Mouse (Mus musculus) stomach, embryonic 15.5 days (tissue): ENCODE data around the gene Pde4d. TPM values are rescaled to one million over a fixed set of nuclear protein-coding genes. Genes with fewer than 3 reads are reported as not detected.

Experiments
- ATAC-seq: fragments of 200-750 bp; cut with Nextera tagmentation; 2 replicates; pipeline ENCODE4 v1.8.0; 2017; ENCODE audit warnings: low read depth, moderate number of reproducible peaks, moderate TSS enrichment; ENCODE audit not compliant: insufficient read depth, low FRiP score
- H3K27ac ChIP-seq: fragments of 300-500 bp; sonication (generic); 2 replicates; pipeline ENCODE4 v1.5.1; 2015; ENCODE audit warnings: mild to moderate bottlenecking, inconsistent platforms
- H3K27me3 ChIP-seq: fragments of 300-500 bp; sonication (generic); replicated peaks from 2 replicates; pipeline ENCODE4 v1.6.1; 2015; ENCODE audit warnings: inconsistent platforms
- H3K36me3 ChIP-seq: fragments of 300-500 bp; sonication (generic); 2 replicates; pipeline ENCODE4 v1.6.1; 2015; ENCODE audit warnings: inconsistent platforms
- H3K4me1 ChIP-seq: fragments of 300-500 bp; sonication (generic); 2 replicates; pipeline ENCODE4 v1.6.1; 2015; ENCODE audit warnings: inconsistent platforms
- H3K4me2 ChIP-seq: fragments of 300-500 bp; sonication (generic); 2 replicates; pipeline ENCODE4 v1.6.1; 2015; ENCODE audit warnings: mild to moderate bottlenecking, inconsistent platforms
- H3K4me3 ChIP-seq: fragments of 300-500 bp; sonication (generic); replicated peaks from 2 replicates; pipeline ENCODE4 v1.5.1; 2015; ENCODE audit warnings: inconsistent platforms
- H3K9ac ChIP-seq: fragments of 300-500 bp; sonication (generic); 2 replicates; pipeline ENCODE4 v1.6.1; 2015; ENCODE audit warnings: inconsistent platforms
- H3K9me3 ChIP-seq: fragments of 300-500 bp; sonication (generic); 2 replicates; pipeline ENCODE4 v1.6.1; 2016; ENCODE audit warnings: inconsistent platforms
- WGBS: fragments of 180-500 bp; shearing (Covaris S2); methylation state at CpG from one replicate; pipeline ENCODE4 v1.1.7; 2015; 5-methylcytosine and 5-hydroxymethylcytosine counted together
- polyA plus RNA-seq: library from polyadenylated mRNA; unstranded; fragments of >200 nt; fragmentation: Nextera tagmentation; extraction: Ambion mirVana; gene quantifications from 2 replicates; pipeline ENCODE4 v1.2.1, GENCODE M21; 2015

Pde4d gene
- polyA plus RNA-seq, 1 experiment from 2014 or later: 22.8 TPM

DNA sequence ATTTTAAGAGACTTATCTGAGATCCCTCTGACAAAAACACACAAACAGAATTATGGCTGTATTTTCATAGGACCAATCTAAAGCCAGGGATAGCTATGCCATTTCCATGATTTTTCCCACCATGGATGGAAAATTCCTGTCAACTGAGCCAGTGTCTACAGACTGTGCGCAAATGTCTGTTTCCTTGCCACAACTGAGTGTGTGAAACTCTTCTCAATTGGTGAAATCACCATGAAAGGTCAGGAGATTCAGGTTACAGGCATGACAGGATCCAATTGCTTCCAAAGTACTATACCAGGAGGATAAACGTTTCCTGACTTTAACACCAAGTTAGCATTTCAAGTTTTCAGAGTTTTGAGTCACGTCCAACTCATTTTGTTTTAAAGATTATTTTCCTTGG lies 1213.0 kb downstream of the Pde4d start:
- Histone ChIP-seq H3K4me2 (no peak overlapping the region), H3K4me1 (no peaks in the 10 kb centered on the region), H3K4me3 (no peak overlapping the region), H3K27me3 (no peaks in the 10 kb centered on the region), H3K9ac (no peak overlapping the region), H3K36me3 (no peaks in the 10 kb centered on the region), H3K27ac (no peak overlapping the region), H3K9me3 (no peaks in the 10 kb centered on the region)
- 53% methylated on average over 3 of the region's 3 CpGs for WGBS
- no peak for ATAC-seq

DNA sequence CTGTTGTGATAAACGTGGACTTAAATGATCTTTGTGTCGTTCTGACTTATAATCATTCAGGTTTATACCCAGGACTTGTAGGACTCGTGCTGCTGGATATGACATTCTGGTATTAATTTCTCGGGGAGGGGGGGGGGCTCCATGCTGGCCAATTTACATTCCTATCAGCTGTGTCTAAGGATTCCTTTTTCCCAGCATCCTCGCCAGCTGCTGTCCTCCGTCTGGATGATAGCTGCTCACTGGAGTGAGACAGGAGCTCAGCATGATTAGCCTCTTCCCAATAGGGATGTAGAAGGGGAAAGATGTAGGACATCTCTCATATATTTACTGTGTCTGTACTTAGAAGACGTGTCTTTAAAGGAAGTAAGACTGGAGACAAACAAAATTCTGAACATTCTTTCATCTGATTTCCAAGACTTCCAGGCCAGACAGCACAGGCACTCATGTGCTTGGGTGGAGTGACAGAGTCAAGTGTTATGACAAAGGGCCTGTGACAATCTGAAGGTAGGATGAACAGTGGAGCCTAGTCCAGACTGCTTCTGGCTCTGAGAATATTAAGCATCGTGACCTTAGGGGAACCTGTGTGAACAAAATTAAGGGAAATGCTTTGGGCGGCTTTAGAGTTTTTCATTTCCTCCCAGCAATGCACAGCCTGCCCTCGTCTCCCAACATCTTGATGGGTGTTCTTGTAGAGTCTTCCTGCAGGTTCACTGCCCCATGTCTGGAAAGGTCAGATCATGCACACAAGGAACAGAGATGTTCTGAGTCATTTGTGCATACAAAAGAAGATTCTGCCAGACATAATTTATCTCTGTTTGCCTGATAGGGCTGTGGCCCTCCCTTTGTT lies 1215.4 kb downstream of the Pde4d start:
- H3K4me1 ChIP-seq: no peaks in the 10 kb centered on the region
- H3K4me2 ChIP-seq: no peak overlapping the region
- no peak for ATAC-seq
- H3K27me3 ChIP-seq: no peaks in the 10 kb centered on the region
- no peaks in the 10 kb centered on the region for H3K36me3 ChIP-seq
- no peak overlapping the region for H3K4me3 ChIP-seq
- WGBS: 53% methylated on average over 10 of the region's 10 CpGs
- H3K9ac ChIP-seq: no peak overlapping the region
- no peaks in the 10 kb centered on the region for H3K9me3 ChIP-seq
- 0 out of 2 replicates have a peak overlapping the region, but pooled peaks have one; percentile 19 for H3K27ac ChIP-seq

DNA sequence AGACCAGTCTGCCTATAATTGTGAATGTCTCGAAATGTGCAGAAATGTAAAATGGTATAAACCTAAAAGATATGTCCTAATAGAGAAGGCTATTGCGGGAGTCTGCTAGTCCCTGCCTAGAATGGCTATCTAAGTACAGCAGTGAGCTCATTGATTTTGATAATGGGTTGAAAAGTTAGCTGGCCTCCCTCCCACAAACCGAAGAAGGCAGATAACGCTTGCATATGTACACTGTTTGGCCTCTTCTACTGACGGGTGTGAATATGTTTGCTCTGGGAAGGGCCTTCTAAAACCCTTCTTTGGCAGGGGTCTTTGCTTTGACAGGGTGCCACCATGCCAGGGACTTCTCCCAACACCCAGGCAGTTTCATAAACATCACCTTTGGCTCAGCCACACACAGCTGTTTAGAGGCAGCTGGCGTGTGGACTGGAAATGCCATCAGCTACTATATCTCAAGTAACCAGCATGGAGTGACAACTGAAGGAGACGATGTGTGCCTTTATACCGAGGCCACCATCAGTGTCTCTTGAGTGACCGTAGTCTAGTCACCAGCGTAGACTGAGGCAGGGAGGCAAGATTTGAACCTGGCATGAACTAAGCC lies 1216.2 kb downstream of the Pde4d start:
- H3K4me1 ChIP-seq: no peaks in the 10 kb centered on the region
- H3K9me3 ChIP-seq: no peaks in the 10 kb centered on the region
- ATAC-seq: peak; percentile 86; the same call in 1 of the 2 replicates
- no peak overlapping the region for H3K4me2 ChIP-seq
- no peaks in the 10 kb centered on the region for H3K36me3 ChIP-seq
- H3K4me3 ChIP-seq: no peak overlapping the region
- 58% methylated on average over 10 of the region's 10 CpGs for WGBS
- H3K27ac ChIP-seq: no peak overlapping the region; the same call in 1 of the 2 replicates
- H3K9ac ChIP-seq: no peak overlapping the region
- no peaks in the 10 kb centered on the region for H3K27me3 ChIP-seq

DNA sequence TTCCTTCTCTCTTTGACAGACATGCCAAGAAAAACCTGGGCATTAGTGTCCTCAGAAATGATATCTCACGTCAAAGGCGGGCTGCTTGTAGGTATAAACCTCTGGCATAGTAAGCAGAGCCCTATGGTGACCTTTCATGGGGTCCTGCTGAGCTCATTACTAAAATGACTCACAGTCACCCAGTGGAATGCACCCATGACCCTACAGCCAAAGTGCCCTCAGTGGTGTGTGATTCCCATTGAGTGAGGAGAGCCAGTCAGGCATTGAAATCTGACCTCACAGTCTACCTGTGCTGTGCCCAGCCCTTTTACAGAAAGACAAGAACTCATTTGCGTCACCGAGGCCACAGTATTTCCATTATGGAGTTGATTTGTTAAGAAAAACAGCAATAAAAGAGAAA lies 1220.2 kb downstream of the Pde4d start:
- Histone ChIP-seq H3K4me3 (no peak overlapping the region), H3K4me2 (no peak overlapping the region), H3K9me3 (no peaks in the 10 kb centered on the region), H3K27me3 (no peaks in the 10 kb centered on the region), H3K4me1 (no peaks in the 10 kb centered on the region), H3K9ac (no peak overlapping the region), H3K36me3 (no peaks in the 10 kb centered on the region), H3K27ac (no peak overlapping the region)
- WGBS: 78% methylated on average over 4 of the region's 4 CpGs
- ATAC-seq: no peak

DNA sequence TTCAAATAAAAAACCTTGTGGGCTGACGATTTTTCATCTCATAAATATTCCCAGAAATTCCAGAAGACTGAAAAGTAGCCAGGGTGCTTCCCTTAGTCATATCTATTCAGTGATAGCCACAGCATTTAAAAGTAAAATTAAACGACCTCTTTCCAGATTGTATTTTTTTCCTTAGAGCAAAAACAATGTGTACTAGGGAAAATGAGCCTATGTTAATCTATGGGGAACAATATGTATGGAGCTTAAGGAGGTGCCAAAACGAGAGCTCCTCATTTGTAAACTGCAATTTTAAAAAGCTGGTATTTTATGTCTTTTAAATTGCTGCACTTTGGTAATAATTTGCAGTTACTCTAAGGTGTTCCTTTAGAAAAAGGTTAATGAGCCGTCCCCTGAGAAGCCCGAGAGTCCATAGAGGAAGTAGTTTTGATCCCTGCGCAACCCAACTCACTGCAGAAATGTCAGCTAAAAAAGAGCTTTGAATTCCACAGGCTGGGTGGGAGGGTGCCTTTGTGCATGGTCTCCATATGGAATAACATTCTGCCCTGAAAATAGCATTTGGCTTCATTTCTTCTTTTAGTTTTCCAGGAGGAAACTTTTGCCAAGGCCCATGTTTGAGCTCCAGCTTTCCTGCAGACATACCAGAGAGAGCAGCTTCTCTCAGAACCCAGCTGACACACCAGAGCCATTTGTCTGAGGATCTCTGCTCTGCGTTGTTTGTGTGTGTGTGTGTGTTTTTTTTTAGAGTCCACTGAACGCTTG lies 1222.0 kb downstream of the Pde4d start:
- no peak for ATAC-seq
- H3K4me2 ChIP-seq: no peak overlapping the region
- no peaks in the 10 kb centered on the region for H3K36me3 ChIP-seq
- no peak overlapping the region for H3K9ac ChIP-seq
- no peaks in the 10 kb centered on the region for H3K27me3 ChIP-seq
- no peaks in the 10 kb centered on the region for H3K4me1 ChIP-seq
- H3K4me3 ChIP-seq: no peak overlapping the region
- no peak overlapping the region for H3K27ac ChIP-seq
- H3K9me3 ChIP-seq: no peaks in the 10 kb centered on the region
- 60% methylated on average over 8 of the region's 8 CpGs for WGBS

DNA sequence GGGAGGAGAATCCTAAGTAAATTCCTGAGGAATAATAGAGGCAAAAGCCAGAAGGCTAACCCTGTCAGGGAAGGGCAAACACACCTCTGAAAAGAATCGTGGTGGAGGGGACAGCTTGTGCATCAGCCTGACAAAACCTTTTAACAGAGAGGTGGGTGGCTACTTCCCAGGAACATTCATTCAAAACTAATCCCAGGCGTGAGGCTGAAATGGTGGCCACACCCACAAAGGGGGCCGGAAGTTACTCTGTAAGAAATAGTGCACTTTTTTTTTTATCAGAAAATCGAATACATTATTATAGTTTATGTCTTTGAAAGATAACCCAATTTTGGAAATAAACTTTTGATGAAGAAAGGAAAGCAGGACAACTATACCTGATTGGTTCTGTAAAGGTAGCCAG lies 1227.3 kb downstream of the Pde4d start:
- ATAC-seq: no peak
- 26% methylated on average over 4 of the region's 4 CpGs for WGBS
- Histone ChIP-seq H3K36me3 (no peaks in the 10 kb centered on the region), H3K27me3 (no peaks in the 10 kb centered on the region), H3K27ac (no peak overlapping the region), H3K9ac (no peak overlapping the region), H3K9me3 (no peaks in the 10 kb centered on the region), H3K4me1 (no peaks in the 10 kb centered on the region), H3K4me3 (no peak overlapping the region), H3K4me2 (no peak overlapping the region)

DNA sequence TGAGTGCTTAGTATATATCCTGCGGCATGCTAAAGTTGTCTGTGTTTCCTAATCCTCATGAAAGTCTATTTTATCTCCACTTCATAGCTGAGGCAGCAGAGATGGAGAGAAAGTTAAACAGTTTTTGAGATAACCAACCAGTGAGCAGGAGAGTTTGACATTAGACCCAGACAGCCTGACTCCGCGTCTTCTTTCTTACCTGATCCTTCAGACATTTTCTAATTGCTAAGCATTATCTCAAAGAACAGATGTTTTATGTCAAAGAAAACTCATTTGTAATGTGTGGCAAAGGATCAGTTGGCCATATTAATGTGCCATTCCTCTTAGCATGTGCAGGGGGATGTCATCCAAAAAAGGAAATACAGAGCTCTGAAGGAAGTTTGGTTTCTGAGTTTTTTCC lies 1227.9 kb downstream of the Pde4d start:
- Histone ChIP-seq H3K4me3 (no peak overlapping the region), H3K9me3 (no peaks in the 10 kb centered on the region), H3K27ac (no peak overlapping the region), H3K27me3 (no peaks in the 10 kb centered on the region), H3K4me1 (no peaks in the 10 kb centered on the region), H3K4me2 (no peak overlapping the region), H3K36me3 (no peaks in the 10 kb centered on the region), H3K9ac (no peak overlapping the region)
- ATAC-seq: no peak
- 35% methylated on average over 3 of the region's 3 CpGs for WGBS

DNA sequence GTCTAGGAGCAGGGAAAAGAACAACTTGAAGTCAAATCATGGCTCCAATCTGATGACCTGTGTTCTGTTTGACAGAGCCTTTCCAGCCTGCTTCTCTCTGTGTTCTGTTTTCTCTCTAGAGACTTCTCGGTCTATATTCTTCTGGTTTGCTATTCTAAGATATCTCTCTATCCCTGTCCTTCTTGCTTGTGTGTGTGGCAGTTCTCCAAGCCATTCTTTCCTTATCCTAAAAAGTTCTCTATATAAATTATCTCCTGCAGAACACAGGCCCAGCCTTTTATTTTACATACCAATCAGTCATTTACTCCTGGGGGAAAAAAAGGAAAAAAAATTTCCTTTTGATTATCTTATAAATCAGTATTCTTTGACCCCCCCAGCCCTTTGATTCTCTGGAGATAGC lies 1229.2 kb downstream of the Pde4d start:
- Histone ChIP-seq H3K9me3 (no peaks in the 10 kb centered on the region), H3K4me2 (no peak overlapping the region), H3K27me3 (no peaks in the 10 kb centered on the region), H3K4me3 (no peak overlapping the region), H3K36me3 (no peaks in the 10 kb centered on the region), H3K4me1 (no peaks in the 10 kb centered on the region), H3K27ac (no peak overlapping the region), H3K9ac (no peak overlapping the region)
- 85% methylated on average over 1 of the region's 1 CpGs for WGBS
- no peak for ATAC-seq

DNA sequence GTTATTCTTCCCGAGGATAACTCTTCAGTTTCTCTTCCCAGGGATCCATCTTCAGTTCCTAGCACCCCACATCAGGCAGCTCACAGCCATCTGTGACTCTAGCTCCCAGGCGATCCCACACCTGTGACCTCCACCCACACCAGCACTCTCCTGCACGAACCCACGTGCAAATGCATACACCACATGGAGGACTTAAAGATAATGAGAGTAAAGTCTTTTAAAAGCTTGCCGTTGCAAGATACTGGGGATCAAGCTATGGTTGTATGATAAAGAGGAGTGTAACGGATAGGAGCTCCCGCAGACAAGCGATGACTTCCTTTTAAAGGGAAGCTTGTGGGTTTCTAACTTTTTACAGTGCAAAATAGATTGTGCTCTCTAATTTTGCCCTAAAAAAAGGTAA lies 1230.5 kb downstream of the Pde4d start:
- H3K4me2 ChIP-seq: no peak overlapping the region
- H3K9me3 ChIP-seq: no peaks in the 10 kb centered on the region
- H3K4me3 ChIP-seq: no peak overlapping the region
- H3K27me3 ChIP-seq: no peaks in the 10 kb centered on the region
- peak; percentile 28; the same call in 1 of the 2 replicates for ATAC-seq
- no peaks in the 10 kb centered on the region for H3K4me1 ChIP-seq
- H3K9ac ChIP-seq: no peak overlapping the region
- no peak overlapping the region for H3K27ac ChIP-seq
- H3K36me3 ChIP-seq: no peaks in the 10 kb centered on the region
- 77% methylated on average over 8 of the region's 8 CpGs for WGBS

DNA sequence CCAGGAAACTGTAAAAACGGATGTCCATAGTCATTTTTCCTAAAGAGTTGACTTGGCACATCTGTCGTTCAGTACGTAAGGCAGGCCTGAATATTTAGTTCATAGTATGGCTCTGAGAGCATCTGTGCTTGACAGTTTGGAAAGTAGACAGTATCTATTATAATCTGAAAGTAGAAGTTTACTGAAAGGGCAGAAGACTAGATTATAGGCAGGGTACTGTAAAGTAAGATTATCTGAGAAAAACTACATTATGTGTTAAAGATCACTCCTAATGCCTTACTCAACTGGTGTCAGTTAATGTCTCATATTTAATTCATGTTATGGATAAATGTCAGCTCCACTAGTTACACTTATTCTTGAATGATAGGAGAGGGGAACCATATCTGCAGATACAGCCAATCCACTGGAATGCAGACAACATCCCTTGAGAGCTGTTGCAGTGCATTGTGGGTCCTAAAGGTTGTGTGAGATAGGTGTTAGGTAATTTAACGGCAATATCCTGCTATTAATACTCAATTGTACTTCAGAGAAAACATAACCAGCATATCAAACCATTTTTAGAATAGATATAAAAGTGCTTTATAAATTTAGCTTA lies 1232.0 kb downstream of the Pde4d start:
- no peaks in the 10 kb centered on the region for H3K4me1 ChIP-seq
- H3K9me3 ChIP-seq: no peaks in the 10 kb centered on the region
- no peak overlapping the region for H3K9ac ChIP-seq
- H3K27me3 ChIP-seq: no peaks in the 10 kb centered on the region
- 60% methylated on average over 4 of the region's 4 CpGs for WGBS
- H3K4me3 ChIP-seq: no peak overlapping the region
- H3K36me3 ChIP-seq: no peaks in the 10 kb centered on the region
- H3K4me2 ChIP-seq: no peak overlapping the region
- no peak overlapping the region for H3K27ac ChIP-seq
- no peak for ATAC-seq

DNA sequence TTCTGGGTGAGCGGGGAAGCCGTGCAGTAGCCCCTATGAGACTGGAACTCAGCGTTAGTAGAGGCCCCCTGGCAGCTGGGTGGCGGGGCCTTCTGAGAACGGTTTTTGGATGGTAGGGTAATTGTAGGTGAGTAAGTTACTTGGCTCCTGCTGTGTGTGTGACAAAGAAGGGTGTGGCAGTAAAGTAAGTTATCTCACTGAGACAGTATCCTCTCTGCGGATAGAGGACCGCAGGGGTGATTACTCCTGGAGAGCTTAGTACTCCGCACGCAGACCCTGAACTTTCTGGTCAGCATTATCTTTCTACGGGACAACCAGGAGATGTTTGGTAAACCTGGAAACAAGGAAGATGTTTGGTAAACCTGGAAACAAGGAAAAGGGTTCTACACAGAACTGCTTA lies 1233.3 kb downstream of the Pde4d start:
- peak; percentile 74; the same call in 1 of the 2 replicates for ATAC-seq
- Histone ChIP-seq H3K4me2 (no peak overlapping the region), H3K9me3 (no peaks in the 10 kb centered on the region), H3K4me3 (no peak overlapping the region), H3K36me3 (no peaks in the 10 kb centered on the region), H3K4me1 (no peaks in the 10 kb centered on the region), H3K27me3 (no peaks in the 10 kb centered on the region), H3K27ac (no peak overlapping the region), H3K9ac (no peak overlapping the region)
- 76% methylated on average over 10 of the region's 10 CpGs for WGBS

DNA sequence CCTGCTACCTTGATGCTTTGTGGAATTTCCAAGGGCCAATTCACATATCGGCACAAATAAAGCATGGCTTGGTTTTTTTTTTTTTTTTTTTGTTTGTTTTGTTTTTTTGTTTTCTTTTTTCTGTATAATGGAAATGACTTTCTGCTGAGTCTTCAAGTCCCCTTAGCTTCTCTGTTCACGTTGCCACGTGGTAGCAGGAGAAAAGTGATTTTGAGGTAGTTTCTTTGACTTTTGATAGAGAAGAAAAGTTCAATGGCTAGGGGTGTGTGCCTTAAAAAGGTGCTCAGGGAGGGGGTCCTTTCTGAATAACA lies 1235.2 kb downstream of the Pde4d start:
- Histone ChIP-seq H3K9me3 (no peaks in the 10 kb centered on the region), H3K4me1 (no peaks in the 10 kb centered on the region), H3K4me2 (peak overlapping the region; percentile 71), H3K4me3 (peak overlapping the region; percentile 50), H3K27me3 (no peaks in the 10 kb centered on the region), H3K36me3 (no peaks in the 10 kb centered on the region), H3K9ac (no peak overlapping the region), H3K27ac (peak overlapping the region; percentile 75; the same call in 1 of the 2 replicates)
- no peak for ATAC-seq
- 44% methylated on average over 3 of the region's 3 CpGs for WGBS
